Mouse (Mus musculus): ENCODE data around the gene Ugt8a. TPM values are rescaled to one million over a fixed set of nuclear protein-coding genes. Genes with fewer than 3 reads are reported as not detected.

Ugt8a gene
- polyA plus RNA-seq, 1 experiment = not detected

- no peak overlapping the region for H3K4me2 ChIP-seq (ENCODE audit: low read depth)
- H3K27me3 ChIP-seq (ENCODE audit: control insufficient read depth, insufficient read depth, insufficient read length) = no peaks in the 10 kb centered on the region
- H3K4me3 ChIP-seq = no peak overlapping the region
- TF ChIP-seq REST (IDR thresholded peaks at IDR 0.05; ENCODE audit: insufficient read depth, insufficient read length) (no peak), USF1 (IDR thresholded peaks at IDR 0.05; ENCODE audit: low read depth) (no peak), E2F4 (IDR thresholded peaks at IDR 0.05; ENCODE audit: insufficient read depth) (no peak), POLR2A (IDR thresholded peaks at IDR 0.05; ENCODE audit: insufficient read length, low read depth) (no peak), MYOG (IDR thresholded peaks at IDR 0.05; ENCODE audit: control insufficient read depth in 1 of 3, insufficient read depth in 1 of 3, insufficient read length in 2 of 3, low read depth in 2 of 3) (no peak)
- H3K79me2 ChIP-seq (ENCODE audit: control insufficient read depth, insufficient read depth) = no peaks in the 10 kb centered on the region
- H3ac ChIP-seq (ENCODE audit: control insufficient read depth, insufficient read length) = no peak overlapping the region
- no peaks in the 10 kb centered on the region for H3K36me3 ChIP-seq (ENCODE audit: control insufficient read depth, insufficient read depth)
These were observed 37.5 kb upstream of the Ugt8a start for GRCm38 (mm10) chr3:125975899-125976298.

DNA sequence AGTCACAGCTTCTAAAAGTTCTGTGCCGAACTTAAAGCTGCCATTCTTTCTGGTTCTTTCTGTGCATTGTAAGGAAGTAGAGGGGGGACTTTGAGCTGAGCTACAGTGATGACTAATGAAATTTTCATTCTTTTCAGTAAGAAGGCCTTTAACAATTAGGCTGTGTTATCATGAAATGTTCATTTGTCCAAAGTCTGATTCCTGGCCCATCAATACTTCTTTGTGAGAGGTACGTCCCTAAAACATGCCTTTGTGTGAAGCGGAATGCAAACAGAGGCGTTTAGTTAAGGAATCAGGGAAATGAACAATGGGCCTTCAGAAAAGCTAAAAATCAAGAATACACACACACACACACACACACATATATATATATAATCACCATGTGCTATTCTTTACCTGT, 31.0 kb upstream of the Ugt8a start:
- Histone ChIP-seq H3ac (ENCODE audit: control insufficient read depth, insufficient read length) (no peak overlapping the region), H3K4me2 (ENCODE audit: low read depth) (no peak overlapping the region), H3K36me3 (ENCODE audit: control insufficient read depth, insufficient read depth) (no peaks in the 10 kb centered on the region), H3K4me3 (no peak overlapping the region), H3K79me2 (ENCODE audit: control insufficient read depth, insufficient read depth) (no peaks in the 10 kb centered on the region), H3K27me3 (ENCODE audit: control insufficient read depth, insufficient read depth, insufficient read length) (no peaks in the 10 kb centered on the region)
- TF ChIP-seq USF1 (IDR thresholded peaks at IDR 0.05; ENCODE audit: low read depth) (no peak), POLR2A (IDR thresholded peaks at IDR 0.05; ENCODE audit: insufficient read length, low read depth) (no peak), MAX (IDR thresholded peaks at IDR 0.05; ENCODE audit: low read depth) (no peak), E2F4 (IDR thresholded peaks at IDR 0.05; ENCODE audit: insufficient read depth) (no peak), POLR2AphosphoS2 (IDR thresholded peaks at IDR 0.05; ENCODE audit: insufficient read length, low read depth) (no peak), SRF (IDR thresholded peaks at IDR 0.05; ENCODE audit: control insufficient read depth, insufficient read length, low read depth) (no peak), MYOG (IDR thresholded peaks at IDR 0.05; ENCODE audit: control insufficient read depth in 1 of 3, insufficient read depth in 1 of 3, insufficient read length in 2 of 3, low read depth in 2 of 3) (no peak), TCF12 (IDR thresholded peaks at IDR 0.05; ENCODE audit: insufficient read depth, poor library complexity, severe bottlenecking) (no peak), MYOD1 (IDR thresholded peaks at IDR 0.05; ENCODE audit: control insufficient read depth in 1 of 3, insufficient read length in 2 of 3, low read depth in 2 of 3) (no peak), REST (IDR thresholded peaks at IDR 0.05; ENCODE audit: insufficient read depth, insufficient read length) (no peak), TCF3 (IDR thresholded peaks at IDR 0.05; ENCODE audit: insufficient read length, low read depth) (no peak), CEBPB (IDR thresholded peaks at IDR 0.05; ENCODE audit: insufficient read depth, poor library complexity, severe bottlenecking) (no peak)

DNA sequence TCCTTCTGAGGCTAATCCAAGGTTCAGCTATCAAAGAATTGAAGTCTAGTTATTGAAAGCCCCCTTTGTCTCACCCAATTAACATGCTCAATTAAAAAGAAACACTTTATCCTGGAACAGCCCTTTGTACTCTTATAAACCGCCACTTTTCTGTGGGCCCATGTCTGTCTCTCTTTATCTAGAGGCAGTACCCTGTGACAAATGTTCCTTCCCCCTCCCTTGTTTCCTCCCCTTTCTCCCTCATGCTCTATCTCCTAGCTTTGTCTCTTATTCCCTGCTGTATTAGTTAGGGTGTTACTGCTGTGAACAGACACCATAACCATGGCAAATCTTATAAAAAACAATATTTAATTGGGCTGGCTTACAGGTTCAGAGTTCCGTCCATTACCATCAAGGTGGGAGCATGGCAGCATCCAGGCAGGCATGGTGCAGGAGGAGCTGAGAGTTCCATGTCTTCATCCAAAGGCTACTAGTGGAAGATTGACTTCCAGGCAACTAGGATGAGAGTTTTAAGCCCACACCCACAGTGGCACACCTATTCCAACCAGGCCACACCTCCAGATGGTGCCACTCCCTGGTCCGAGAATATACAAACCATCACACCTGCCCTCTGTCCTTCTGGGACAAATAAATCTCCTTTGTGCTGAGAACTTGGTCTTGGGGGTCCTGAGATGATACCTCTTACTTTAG, 17.9 kb upstream of the Ugt8a start:
- Histone ChIP-seq H3K79me2 (ENCODE audit: control insufficient read depth, insufficient read depth) (no peaks in the 10 kb centered on the region), H3K27me3 (ENCODE audit: control insufficient read depth, insufficient read depth, insufficient read length) (no peaks in the 10 kb centered on the region), H3K4me2 (ENCODE audit: low read depth) (no peak overlapping the region), H3K36me3 (ENCODE audit: control insufficient read depth, insufficient read depth) (no peaks in the 10 kb centered on the region), H3K4me3 (no peak overlapping the region), H3ac (ENCODE audit: control insufficient read depth, insufficient read length) (no peak overlapping the region)
- TF ChIP-seq TCF12 (IDR thresholded peaks at IDR 0.05; ENCODE audit: insufficient read depth, poor library complexity, severe bottlenecking) = no peak
- TF ChIP-seq POLR2A (IDR thresholded peaks at IDR 0.05; ENCODE audit: insufficient read length, low read depth) = no peak

- Histone ChIP-seq H3K4me2 (ENCODE audit: low read depth) (no peak overlapping the region), H3K36me3 (ENCODE audit: control insufficient read depth, insufficient read depth) (no peaks in the 10 kb centered on the region), H3K27me3 (ENCODE audit: control insufficient read depth, insufficient read depth, insufficient read length) (no peaks in the 10 kb centered on the region), H3ac (ENCODE audit: control insufficient read depth, insufficient read length) (no peak overlapping the region), H3K4me3 (no peak overlapping the region), H3K79me2 (ENCODE audit: control insufficient read depth, insufficient read depth) (no peaks in the 10 kb centered on the region)
- TF ChIP-seq POLR2AphosphoS2 (IDR thresholded peaks at IDR 0.05; ENCODE audit: insufficient read length, low read depth) (no peak), REST (IDR thresholded peaks at IDR 0.05; ENCODE audit: insufficient read depth, insufficient read length) (no peak), MYOG (IDR thresholded peaks at IDR 0.05; ENCODE audit: control insufficient read depth in 1 of 3, insufficient read depth in 1 of 3, insufficient read length in 2 of 3, low read depth in 2 of 3) (no peak), SRF (IDR thresholded peaks at IDR 0.05; ENCODE audit: control insufficient read depth, insufficient read length, low read depth) (no peak), TCF12 (IDR thresholded peaks at IDR 0.05; ENCODE audit: insufficient read depth, poor library complexity, severe bottlenecking) (no peak), USF1 (IDR thresholded peaks at IDR 0.05; ENCODE audit: low read depth) (no peak), MAX (IDR thresholded peaks at IDR 0.05; ENCODE audit: low read depth) (no peak)
These were observed 16.5 kb upstream of the Ugt8a start for GRCm38 (mm10) chr3:125954881-125955280.

GRCm38 (mm10) chr3:125940811-125941210, 2.4 kb upstream of the Ugt8a start:
- Histone ChIP-seq H3K36me3 (ENCODE audit: control insufficient read depth, insufficient read depth) (no peaks in the 10 kb centered on the region), H3K4me3 (no peak overlapping the region), H3K27me3 (ENCODE audit: control insufficient read depth, insufficient read depth, insufficient read length) (peaks cover 12% of the 10 kb centered on the region), H3K79me2 (ENCODE audit: control insufficient read depth, insufficient read depth) (no peaks in the 10 kb centered on the region), H3ac (ENCODE audit: control insufficient read depth, insufficient read length) (no peak overlapping the region), H3K4me2 (ENCODE audit: low read depth) (no peak overlapping the region)
- no peak for TF ChIP-seq MYOG (IDR thresholded peaks at IDR 0.05; ENCODE audit: control insufficient read depth in 1 of 3, insufficient read depth in 1 of 3, insufficient read length in 2 of 3, low read depth in 2 of 3)
- TF ChIP-seq E2F4 (IDR thresholded peaks at IDR 0.05; ENCODE audit: insufficient read depth) = no peak
- TF ChIP-seq POLR2A (IDR thresholded peaks at IDR 0.05; ENCODE audit: insufficient read length, low read depth) = no peak
- TF ChIP-seq REST (IDR thresholded peaks at IDR 0.05; ENCODE audit: insufficient read depth, insufficient read length) = no peak
- no peak for TF ChIP-seq CEBPB (IDR thresholded peaks at IDR 0.05; ENCODE audit: insufficient read depth, poor library complexity, severe bottlenecking)
- no peak for TF ChIP-seq MYOD1 (IDR thresholded peaks at IDR 0.05; ENCODE audit: control insufficient read depth in 1 of 3, insufficient read length in 2 of 3, low read depth in 2 of 3)
- no peak for TF ChIP-seq SRF (IDR thresholded peaks at IDR 0.05; ENCODE audit: control insufficient read depth, insufficient read length, low read depth)
- no peak for TF ChIP-seq TCF3 (IDR thresholded peaks at IDR 0.05; ENCODE audit: insufficient read length, low read depth)
- no peak for TF ChIP-seq POLR2AphosphoS2 (IDR thresholded peaks at IDR 0.05; ENCODE audit: insufficient read length, low read depth)
- TF ChIP-seq USF1 (IDR thresholded peaks at IDR 0.05; ENCODE audit: low read depth) = no peak

Data from myocyte (in vitro differentiated cells).